Mouse (Mus musculus): ENCODE measurements at regions not wholly inside any gene's neighbourhood (a gene's known extent, or its start where the extent isn't known, plus 50 kb on each side); places are given as distances from the start of the nearest gene placed in this dataset.

DNA sequence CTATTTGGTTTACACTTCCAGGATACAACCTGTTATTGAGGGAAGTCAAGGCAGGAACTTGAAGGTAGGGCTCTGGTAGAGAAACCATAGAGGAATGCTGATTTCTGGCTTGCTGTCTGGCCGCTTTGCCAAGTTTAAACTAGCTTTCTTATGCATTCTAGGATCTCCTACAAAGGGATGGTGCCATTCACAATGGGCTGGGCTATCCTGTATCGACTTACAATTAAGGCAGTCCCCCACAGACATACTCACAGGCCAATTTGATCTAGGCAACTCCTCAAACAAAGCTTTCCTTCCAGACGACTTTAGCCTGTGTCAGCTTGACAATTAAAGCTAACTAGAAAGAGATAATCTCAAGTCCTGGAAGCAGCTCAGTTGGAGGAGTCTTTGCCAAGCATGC, 83.1 kb downstream of the Phlda1 start:
- H3K4me3 ChIP-seq (ENCODE audit: low read length), result no peak overlapping the region
- no peak overlapping the region for H3K27ac ChIP-seq (ENCODE audit: low read length)
- no peaks in the 10 kb centered on the region for H3K4me1 ChIP-seq (ENCODE audit: insufficient read depth, low read length)
- 63% methylated on average over 3 of the region's 3 CpGs for WGBS
- H3K9ac ChIP-seq (replicated peaks; ENCODE audit: low read length), result no peak overlapping the region
- H3K4me2 ChIP-seq (replicated peaks; ENCODE audit: low read depth, low read length), result no peak overlapping the region
- no peaks in the 10 kb centered on the region for H3K27me3 ChIP-seq (ENCODE audit: insufficient read depth, low read length)
- ATAC-seq (ENCODE audit: low FRiP score, low TSS enrichment), result no peak
- H3K9me3 ChIP-seq (ENCODE audit: low read length), result no peaks in the 10 kb centered on the region; the same call in 1 of the 2 replicates
- H3K36me3 ChIP-seq (ENCODE audit: insufficient read depth, low read length), result no peaks in the 10 kb centered on the region

DNA sequence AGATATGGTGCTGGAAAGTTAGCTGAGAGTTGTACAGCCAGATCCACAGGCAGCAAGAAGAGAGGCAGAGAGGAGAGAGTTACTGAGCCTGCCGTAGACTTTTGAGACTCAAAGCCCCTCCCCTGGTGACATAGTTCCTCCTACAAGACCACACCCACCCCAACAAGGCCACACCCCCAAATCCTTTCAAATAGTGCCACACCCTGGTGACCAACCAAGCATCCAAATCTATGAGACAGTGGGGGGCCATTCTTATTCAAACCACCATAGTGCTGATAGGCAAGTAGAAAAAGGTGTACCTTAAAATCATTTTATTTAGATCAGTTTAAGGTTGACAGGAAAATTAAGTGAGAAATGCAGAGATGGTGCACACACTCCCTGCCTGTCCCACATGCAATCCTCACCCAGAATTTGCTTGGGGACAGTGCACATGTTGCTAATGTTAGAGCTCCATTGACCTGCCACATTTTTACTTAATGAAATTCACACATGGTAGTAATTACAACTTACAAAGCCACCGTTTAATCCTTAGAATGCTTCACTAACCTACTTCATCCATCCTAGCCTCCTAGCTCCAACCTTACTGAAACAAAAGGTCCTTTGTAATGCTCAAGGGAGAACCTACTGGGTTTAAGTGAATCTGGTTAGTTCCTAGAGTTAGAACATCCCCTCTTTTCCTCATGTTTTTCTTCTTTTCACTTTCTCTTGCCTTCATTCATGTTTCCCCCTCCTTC, 86.5 kb downstream of the Phlda1 start:
- H3K9ac ChIP-seq (replicated peaks; ENCODE audit: low read length), result no peak overlapping the region
- WGBS, result 67% methylated on average over 2 of the region's 2 CpGs

GRCm38 (mm10) chr10:111593280-111593679, 87.2 kb downstream of the Phlda1 start:
- Histone ChIP-seq H3K4me2 (replicated peaks; ENCODE audit: low read depth, low read length) (no peak overlapping the region), H3K9me3 (ENCODE audit: low read length) (no peaks in the 10 kb centered on the region; the same call in 1 of the 2 replicates), H3K4me3 (ENCODE audit: low read length) (no peak overlapping the region), H3K27ac (ENCODE audit: low read length) (no peak overlapping the region), H3K27me3 (ENCODE audit: insufficient read depth, low read length) (no peaks in the 10 kb centered on the region), H3K9ac (replicated peaks; ENCODE audit: low read length) (no peak overlapping the region), H3K36me3 (ENCODE audit: insufficient read depth, low read length) (no peaks in the 10 kb centered on the region), H3K4me1 (ENCODE audit: insufficient read depth, low read length) (peaks cover 18% of the 10 kb centered on the region)
- WGBS, result 98% methylated on average over 2 of the region's 2 CpGs
- ATAC-seq (ENCODE audit: low FRiP score, low TSS enrichment), result no peak

More for the DNA sequence above, 86.5 kb downstream of the Phlda1 start:
- H3K27me3 ChIP-seq (ENCODE audit: insufficient read depth, low read length), result no peaks in the 10 kb centered on the region
- H3K4me2 ChIP-seq (replicated peaks; ENCODE audit: low read depth, low read length), result no peak overlapping the region
- H3K27ac ChIP-seq (ENCODE audit: low read length), result no peak overlapping the region
- H3K9me3 ChIP-seq (ENCODE audit: low read length), result no peaks in the 10 kb centered on the region; the same call in 1 of the 2 replicates
- peaks cover 18% of the 10 kb centered on the region for H3K4me1 ChIP-seq (ENCODE audit: insufficient read depth, low read length)
- H3K4me3 ChIP-seq (ENCODE audit: low read length), result no peak overlapping the region
- ATAC-seq (ENCODE audit: low FRiP score, low TSS enrichment), result no peak
- H3K36me3 ChIP-seq (ENCODE audit: insufficient read depth, low read length), result no peaks in the 10 kb centered on the region

DNA sequence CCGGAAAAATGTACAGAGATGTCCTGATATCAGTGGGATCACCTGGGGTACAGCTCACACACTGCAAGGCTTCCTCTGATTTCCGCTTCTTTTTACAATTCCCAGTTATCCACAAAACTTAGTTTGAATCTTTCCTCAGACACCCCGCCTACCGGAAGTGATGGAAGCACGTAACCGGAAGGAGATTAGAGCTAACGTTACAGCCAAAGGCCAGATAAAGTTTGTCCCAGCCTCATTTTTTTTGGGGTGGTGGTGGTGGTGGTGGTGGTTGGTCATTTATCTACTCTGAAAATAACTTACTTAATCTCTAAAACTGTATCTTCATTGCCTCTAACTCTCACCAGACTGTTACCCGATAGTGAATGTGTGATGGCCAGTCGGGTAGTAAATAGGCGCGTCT, 88.1 kb downstream of the Phlda1 start:
- Histone ChIP-seq H3K9ac (replicated peaks; ENCODE audit: low read length) (no peak overlapping the region), H3K27ac (ENCODE audit: low read length) (no peak overlapping the region), H3K9me3 (ENCODE audit: low read length) (no peaks in the 10 kb centered on the region; the same call in 1 of the 2 replicates), H3K4me1 (ENCODE audit: insufficient read depth, low read length) (peaks cover 18% of the 10 kb centered on the region), H3K4me3 (ENCODE audit: low read length) (no peak overlapping the region), H3K4me2 (replicated peaks; ENCODE audit: low read depth, low read length) (no peak overlapping the region), H3K36me3 (ENCODE audit: insufficient read depth, low read length) (no peaks in the 10 kb centered on the region), H3K27me3 (ENCODE audit: insufficient read depth, low read length) (no peaks in the 10 kb centered on the region)
- WGBS, result 89% methylated on average over 11 of the region's 11 CpGs
- ATAC-seq (ENCODE audit: low FRiP score, low TSS enrichment), result no peak

GRCm38 (mm10) chr10:111594651-111595050, 88.6 kb downstream of the Phlda1 start:
- Histone ChIP-seq H3K4me1 (ENCODE audit: insufficient read depth, low read length) (peaks cover 23% of the 10 kb centered on the region), H3K4me2 (replicated peaks; ENCODE audit: low read depth, low read length) (no peak overlapping the region), H3K9me3 (ENCODE audit: low read length) (no peaks in the 10 kb centered on the region; the same call in 1 of the 2 replicates), H3K27ac (ENCODE audit: low read length) (no peak overlapping the region), H3K36me3 (ENCODE audit: insufficient read depth, low read length) (no peaks in the 10 kb centered on the region), H3K4me3 (ENCODE audit: low read length) (no peak overlapping the region), H3K27me3 (ENCODE audit: insufficient read depth, low read length) (no peaks in the 10 kb centered on the region), H3K9ac (replicated peaks; ENCODE audit: low read length) (no peak overlapping the region)
- 0 out of 2 replicates have a peak, but pooled peaks have one; percentile 4 for ATAC-seq (ENCODE audit: low FRiP score, low TSS enrichment)
- WGBS, result 72% methylated on average over 10 of the region's 10 CpGs

- Histone ChIP-seq H3K4me2 (replicated peaks; ENCODE audit: low read depth, low read length) (peak overlapping the region; percentile 16), H3K4me3 (ENCODE audit: low read length) (no peak overlapping the region), H3K9me3 (ENCODE audit: low read length) (no peaks in the 10 kb centered on the region; the same call in 1 of the 2 replicates), H3K9ac (replicated peaks; ENCODE audit: low read length) (no peak overlapping the region), H3K4me1 (ENCODE audit: insufficient read depth, low read length) (peaks cover 32% of the 10 kb centered on the region), H3K27ac (ENCODE audit: low read length) (peak overlapping the region; percentile 17; the same call in 1 of the 2 replicates), H3K36me3 (ENCODE audit: insufficient read depth, low read length) (no peaks in the 10 kb centered on the region), H3K27me3 (ENCODE audit: insufficient read depth, low read length) (no peaks in the 10 kb centered on the region)
- WGBS, result 23% methylated on average over 8 of the region's 8 CpGs
- ATAC-seq (ENCODE audit: low FRiP score, low TSS enrichment), result peak; percentile 73
Measured at GRCm38 (mm10) chr10:111595513-111595995, 89.5 kb downstream of the Phlda1 start.

GRCm38 (mm10) chr10:111598650-111599049, 92.6 kb downstream of the Phlda1 start:
- H3K27ac ChIP-seq (ENCODE audit: low read length), result no peak overlapping the region
- peaks cover 39% of the 10 kb centered on the region for H3K4me1 ChIP-seq (ENCODE audit: insufficient read depth, low read length)
- no peaks in the 10 kb centered on the region for H3K27me3 ChIP-seq (ENCODE audit: insufficient read depth, low read length)
- 83% methylated on average over 5 of the region's 5 CpGs for WGBS
- no peak overlapping the region for H3K4me2 ChIP-seq (replicated peaks; ENCODE audit: low read depth, low read length)
- no peaks in the 10 kb centered on the region for H3K9me3 ChIP-seq (ENCODE audit: low read length)
- no peak overlapping the region for H3K9ac ChIP-seq (replicated peaks; ENCODE audit: low read length)
- no peaks in the 10 kb centered on the region for H3K36me3 ChIP-seq (ENCODE audit: insufficient read depth, low read length)
- no peak overlapping the region for H3K4me3 ChIP-seq (ENCODE audit: low read length)
- ATAC-seq (ENCODE audit: low FRiP score, low TSS enrichment), result no peak

GRCm38 (mm10) chr10:111599297-111600250, 93.5 kb downstream of the Phlda1 start:
- Histone ChIP-seq H3K27me3 (ENCODE audit: insufficient read depth, low read length) (no peaks in the 10 kb centered on the region), H3K4me3 (ENCODE audit: low read length) (no peak overlapping the region), H3K9ac (replicated peaks; ENCODE audit: low read length) (no peak overlapping the region), H3K4me2 (replicated peaks; ENCODE audit: low read depth, low read length) (no peak overlapping the region), H3K4me1 (ENCODE audit: insufficient read depth, low read length) (peaks cover 39% of the 10 kb centered on the region), H3K36me3 (ENCODE audit: insufficient read depth, low read length) (no peaks in the 10 kb centered on the region), H3K9me3 (ENCODE audit: low read length) (no peaks in the 10 kb centered on the region), H3K27ac (ENCODE audit: low read length) (peak overlapping the region; percentile 70; the same call in 1 of the 2 replicates)
- no peak for ATAC-seq (ENCODE audit: low FRiP score, low TSS enrichment)
- 58% methylated on average over 10 of the region's 10 CpGs for WGBS

DNA sequence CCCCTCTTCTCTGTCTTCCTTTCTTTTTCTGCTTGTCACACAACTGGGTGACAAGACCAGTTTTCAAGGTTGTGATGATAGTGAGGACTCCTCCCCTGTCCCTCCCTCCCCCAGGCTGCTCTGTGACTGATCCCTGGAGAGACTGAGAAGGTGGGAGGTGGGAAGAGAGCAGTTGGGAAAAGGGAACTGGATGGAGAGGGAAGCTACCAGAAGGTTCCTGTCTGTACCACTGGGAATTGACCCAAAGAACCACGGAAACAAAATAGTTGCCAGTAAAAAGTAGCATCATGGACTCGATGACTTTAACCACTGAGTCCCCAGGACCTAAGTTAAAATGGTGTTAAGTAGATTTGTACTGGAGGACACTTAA, 94.2 kb downstream of the Phlda1 start:
- 39% methylated on average over 2 of the region's 2 CpGs for WGBS
- Histone ChIP-seq H3K4me3 (ENCODE audit: low read length) (no peak overlapping the region), H3K4me1 (ENCODE audit: insufficient read depth, low read length) (peaks cover 37% of the 10 kb centered on the region), H3K9me3 (ENCODE audit: low read length) (no peaks in the 10 kb centered on the region), H3K36me3 (ENCODE audit: insufficient read depth, low read length) (no peaks in the 10 kb centered on the region), H3K4me2 (replicated peaks; ENCODE audit: low read depth, low read length) (no peak overlapping the region), H3K9ac (replicated peaks; ENCODE audit: low read length) (no peak overlapping the region), H3K27me3 (ENCODE audit: insufficient read depth, low read length) (no peaks in the 10 kb centered on the region), H3K27ac (ENCODE audit: low read length) (peak overlapping the region; percentile 70)
- peak; percentile 36; the same call in 1 of the 2 replicates for ATAC-seq (ENCODE audit: low FRiP score, low TSS enrichment)

All from kidney, embryonic 16.5 days (tissue).